Mouse (Mus musculus) myocyte (in vitro differentiated cells): ENCODE measurements around the gene Rpl41. TPM values are rescaled to one million over a fixed set of nuclear protein-coding genes. Genes with fewer than 3 reads are reported as not detected.

ENCODE experiments used
- H3K27me3 ChIP-seq: one replicate; pipeline ENCODE4 v1.6.1; 2011; ENCODE audit not compliant: control insufficient read depth, insufficient read depth, insufficient read length
- H3K36me3 ChIP-seq: one replicate; pipeline ENCODE4 v1.6.1; 2011; ENCODE audit not compliant: control insufficient read depth, insufficient read depth
- H3K4me2 ChIP-seq: one replicate; pipeline ENCODE4 v1.6.1; 2011; ENCODE audit warnings: low read depth, control low read depth
- H3K4me3 ChIP-seq: one replicate; pipeline ENCODE4 v1.5.1; 2011; ENCODE audit warnings: mild to moderate bottlenecking, control low read depth, moderate library complexity
- H3K79me2 ChIP-seq: one replicate; pipeline ENCODE4 v1.6.1; 2011; ENCODE audit not compliant: control insufficient read depth, insufficient read depth
- H3ac ChIP-seq: one replicate; pipeline ENCODE4 v1.6.1; 2011; ENCODE audit not compliant: control insufficient read depth, insufficient read length
- CEBPB ChIP-seq: IDR thresholded peaks from 2 replicates; pipeline ENCODE4 v1.6.1; 2011; ENCODE audit warnings: mild to moderate bottlenecking, moderate library complexity; ENCODE audit not compliant: poor library complexity, insufficient read depth, severe bottlenecking
- E2F4 ChIP-seq: IDR thresholded peaks from one replicate; pipeline ENCODE4 v1.6.1; 2011; ENCODE audit warnings: mild to moderate bottlenecking, control low read depth, moderate library complexity; ENCODE audit not compliant: insufficient read depth
- MAX ChIP-seq: IDR thresholded peaks from one replicate; pipeline ENCODE4 v1.6.1; 2011; ENCODE audit warnings: low read depth, mild to moderate bottlenecking, control low read depth
- MYOD1 ChIP-seq, 3 experiments: IDR thresholded peaks; one replicate each; pipeline ENCODE4 v1.6.1; 2011; ENCODE audit warnings: control low read depth in 2 of 3, low read depth in 2 of 3, mild to moderate bottlenecking in 2 of 3, moderate library complexity in 1 of 3; ENCODE audit not compliant: insufficient read length in 2 of 3, control insufficient read depth in 1 of 3
- MYOG ChIP-seq, 3 experiments: IDR thresholded peaks; one replicate each; pipeline ENCODE4 v1.6.1; 2011; ENCODE audit warnings: control low read depth in 2 of 3, low read depth in 2 of 3, mild to moderate bottlenecking in 2 of 3; ENCODE audit not compliant: insufficient read length in 2 of 3, control insufficient read depth in 1 of 3, insufficient read depth in 1 of 3
- POLR2A ChIP-seq: IDR thresholded peaks from one replicate; pipeline ENCODE4 v1.6.1; 2011; ENCODE audit warnings: low read depth, mild to moderate bottlenecking, control low read depth, moderate library complexity; ENCODE audit not compliant: insufficient read length
- POLR2AphosphoS2 ChIP-seq: IDR thresholded peaks from one replicate; pipeline ENCODE4 v1.6.1; 2011; ENCODE audit warnings: low read depth, control low read depth; ENCODE audit not compliant: insufficient read length
- REST ChIP-seq: IDR thresholded peaks from one replicate; pipeline ENCODE4 v1.6.1; 2011; ENCODE audit warnings: mild to moderate bottlenecking, control low read depth, moderate library complexity; ENCODE audit not compliant: insufficient read depth, insufficient read length
- SRF ChIP-seq: IDR thresholded peaks from one replicate; pipeline ENCODE4 v1.6.1; 2011; ENCODE audit warnings: low read depth; ENCODE audit not compliant: control insufficient read depth, insufficient read length
- TCF12 ChIP-seq: IDR thresholded peaks from one replicate; pipeline ENCODE4 v1.6.1; 2011; ENCODE audit warnings: mild to moderate bottlenecking, control low read depth; ENCODE audit not compliant: poor library complexity, insufficient read depth, severe bottlenecking
- TCF3 ChIP-seq: IDR thresholded peaks from one replicate; pipeline ENCODE4 v1.6.1; 2011; ENCODE audit warnings: low read depth, control low read depth; ENCODE audit not compliant: insufficient read length
- USF1 ChIP-seq: IDR thresholded peaks from one replicate; pipeline ENCODE4 v1.6.1; 2011; ENCODE audit warnings: low read depth, mild to moderate bottlenecking, control low read depth, moderate library complexity
- polyA plus RNA-seq: library from polyadenylated mRNA; unstranded; fragments of >200 nt; fragmentation: generic; extraction: Trizol; gene quantifications from one replicate; pipeline ENCODE4 v1.2.1, GENCODE M21; 2012; ENCODE audit warnings: missing spikeins

Gene Rpl41
- polyA plus RNA-seq, 1 experiment, result 12,553 TPM

GRCm38 (mm10) chr10:128547361-128548032 is 1.6 kb downstream of the Rpl41 start, which contains the start of gene Zc3h10:
Gene Zc3h10, minus strand, starts transcription at chr10:128547774.
- H3K36me3 ChIP-seq, result peaks cover 21% of the 10 kb centered on the region
- TF ChIP-seq POLR2A, result peak; percentile 94
- TF ChIP-seq MYOD1 (IDR thresholded peaks at IDR 0.05; ENCODE audit: control insufficient read depth in 1 of 3, insufficient read length in 2 of 3, low read depth in 2 of 3), result peak in 2 of 3 experiments; percentile 30 to 53
- peak; percentile 100 for TF ChIP-seq POLR2AphosphoS2
- TF ChIP-seq SRF, result peak; percentile 26
- TF ChIP-seq TCF12, result no peak
- no peak for TF ChIP-seq E2F4
- TF ChIP-seq MYOG (IDR thresholded peaks at IDR 0.05; ENCODE audit: control insufficient read depth in 1 of 3, insufficient read depth in 1 of 3, insufficient read length in 2 of 3, low read depth in 2 of 3), result peak in 1 of 3 experiments; percentile 35
- peak within 1 kb of the TSS; percentile 3 for H3ac ChIP-seq
- peak within 1 kb of the TSS; percentile 98 for H3K4me2 ChIP-seq
- peaks cover 30% of the 10 kb centered on the region for H3K79me2 ChIP-seq
- H3K4me3 ChIP-seq, result peak within 1 kb of the TSS; percentile 91
- no peaks in the 10 kb centered on the region for H3K27me3 ChIP-seq

GRCm38 (mm10) chr10:128546787-128547186 is 2.3 kb downstream of the Rpl41 start:
- Histone ChIP-seq H3ac (peak overlapping the region; percentile 3), H3K4me3 (peak overlapping the region; percentile 91), H3K4me2 (peak overlapping the region; percentile 98), H3K79me2 (peaks cover 30% of the 10 kb centered on the region), H3K36me3 (peaks cover 26% of the 10 kb centered on the region), H3K27me3 (no peaks in the 10 kb centered on the region)
- TF ChIP-seq POLR2AphosphoS2 (no peak), MYOD1 (IDR thresholded peaks at IDR 0.05; ENCODE audit: control insufficient read depth in 1 of 3, insufficient read length in 2 of 3, low read depth in 2 of 3) (no peak), MYOG (IDR thresholded peaks at IDR 0.05; ENCODE audit: control insufficient read depth in 1 of 3, insufficient read depth in 1 of 3, insufficient read length in 2 of 3, low read depth in 2 of 3) (no peak), POLR2A (no peak), TCF12 (no peak), TCF3 (no peak), REST (no peak), USF1 (no peak), MAX (no peak), CEBPB (no peak), E2F4 (no peak), SRF (no peak)

GRCm38 (mm10) chr10:128546361-128546760 is 2.7 kb downstream of the Rpl41 start:
- Histone ChIP-seq H3K4me3 (peak overlapping the region; percentile 91), H3K27me3 (no peaks in the 10 kb centered on the region), H3K36me3 (peaks cover 27% of the 10 kb centered on the region), H3ac (no peak overlapping the region), H3K79me2 (peaks cover 30% of the 10 kb centered on the region), H3K4me2 (peak overlapping the region; percentile 98)
- peak; percentile 91 for TF ChIP-seq USF1
- peak; percentile 69 for TF ChIP-seq MAX
- TF ChIP-seq SRF, result no peak
- no peak for TF ChIP-seq REST
- TF ChIP-seq POLR2A, result no peak

- H3K4me2 ChIP-seq, result peak overlapping the region; percentile 98
- H3K79me2 ChIP-seq, result peaks cover 30% of the 10 kb centered on the region
- no peak overlapping the region for H3K4me3 ChIP-seq
- H3K36me3 ChIP-seq, result peaks cover 27% of the 10 kb centered on the region
- H3ac ChIP-seq, result no peak overlapping the region
- no peaks in the 10 kb centered on the region for H3K27me3 ChIP-seq
- TF ChIP-seq USF1, result no peak
- TF ChIP-seq POLR2A, result no peak
- no peak for TF ChIP-seq E2F4
- no peak for TF ChIP-seq REST
- no peak for TF ChIP-seq TCF3
- TF ChIP-seq SRF, result no peak
- no peak for TF ChIP-seq POLR2AphosphoS2
- TF ChIP-seq CEBPB, result no peak
- no peak for TF ChIP-seq MAX
- no peak for TF ChIP-seq TCF12
- no peak for TF ChIP-seq MYOD1 (IDR thresholded peaks at IDR 0.05; ENCODE audit: control insufficient read depth in 1 of 3, insufficient read length in 2 of 3, low read depth in 2 of 3)
- TF ChIP-seq MYOG (IDR thresholded peaks at IDR 0.05; ENCODE audit: control insufficient read depth in 1 of 3, insufficient read depth in 1 of 3, insufficient read length in 2 of 3, low read depth in 2 of 3), result no peak
Observed at GRCm38 (mm10) chr10:128545570-128545898, 3.6 kb downstream of the Rpl41 start.
